Mouse (Mus musculus) embryo, embryonic 10.5 days (tissue): ENCODE data around the gene Cdkl3.

Source experiments
- DNase-seq: peaks from one replicate; pipeline ENCODE4 v3.0.0-alpha.2; 2015; ENCODE audit warnings: low spot score

Cdkl3 gene

GRCm38 (mm10) chr11:52122045-52122444, 118.0 kb downstream of the Cdkl3 start:
- DNase-seq: no peak

- no peak for DNase-seq
Observed at GRCm38 (mm10) chr11:52124468-52124867, 120.4 kb downstream of the Cdkl3 start.

GRCm38 (mm10) chr11:52127169-52127568, 123.1 kb downstream of the Cdkl3 start:
- DNase-seq: no peak

- DNase-seq: no peak
Observed at GRCm38 (mm10) chr11:52127760-52128159, 123.7 kb downstream of the Cdkl3 start.

GRCm38 (mm10) chr11:52128316-52129061, 124.5 kb downstream of the Cdkl3 start:
- DNase-seq: no peak

GRCm38 (mm10) chr11:52129171-52129570, 125.2 kb downstream of the Cdkl3 start:
- DNase-seq: no peak

- DNase-seq: no peak
Observed at GRCm38 (mm10) chr11:52129621-52130450, 125.8 kb downstream of the Cdkl3 start.

GRCm38 (mm10) chr11:52130451-52131068, 126.5 kb downstream of the Cdkl3 start:
- DNase-seq: no peak
